ENCODE assay signal across 11 mouse cellular contexts in genomic region chr3:51310098-51310497, GRCm38 (mm10). TPM values are rescaled to one million over a fixed set of nuclear protein-coding genes. Genes with fewer than 3 reads are reported as not detected.
A peak's percentile ranks its signal among the peaks of the same experiment; 100 is the strongest.
DNase-seq lines count a peak whose midpoint lies in the region; ATAC-seq and TF ChIP-seq lines count a peak whose summit lies in the region.
"Had no signal": no experiment of that assay in that cellular context is flagged by ENCODE, and none has a peak within 500 bp of the region (broad histone marks: within the 10 kb centered on the region; RNA-seq: fewer than 3 reads in every experiment).

No protein-coding gene starts in this region.

- ATAC-seq in kidney, embryonic 15.5 days (replicated peaks; ENCODE audit: low FRiP score), result peak; percentile 29; the same call in 1 of the 2 replicates
- no peak for ATAC-seq in stomach, embryonic 14.5 days (ENCODE audit: insufficient number of reproducible peaks, insufficient read depth, low FRiP score, low read depth)
- ATAC-seq in stomach, postnatal 0 days (ENCODE audit: low FRiP score, low TSS enrichment), result no peak
- ATAC-seq in megakaryocyte, adult 5-6 weeks (ENCODE audit: poor library complexity, severe bottlenecking), result no peak
- ATAC-seq: activated CD4-positive, CD25-positive, alpha-beta regulatory T cell, adult 4 months had no signal

- peak overlapping the region; percentile 24; the same call in 1 of the 2 replicates for H3K27ac ChIP-seq in kidney, embryonic 15.5 days
- peak overlapping the region; percentile 48; the same call in 1 of the 2 replicates for H3K27ac ChIP-seq in stomach, embryonic 14.5 days (ENCODE audit: low read length)
- no peak overlapping the region for H3K27ac ChIP-seq in stomach, postnatal 0 days (replicated peaks)

- peaks cover 7% of the 10 kb centered on the region for H3K36me3 ChIP-seq in kidney, embryonic 15.5 days
- H3K36me3 ChIP-seq in stomach, embryonic 14.5 days (ENCODE audit: control insufficient read depth, insufficient read depth, low read length), result no peaks in the 10 kb centered on the region
- 0 out of 2 replicates have a peak, but pooled peaks cover 11% of the 10 kb centered on the region for H3K36me3 ChIP-seq in stomach, postnatal 0 days (ENCODE audit: control insufficient read depth, insufficient read depth, low read length)

- no peak for TF ChIP-seq CTCF in stomach, postnatal 0 days (IDR thresholded peaks at IDR 0.05; ENCODE audit: low read depth)

- H3K27me3 ChIP-seq in kidney, embryonic 15.5 days, result no peaks in the 10 kb centered on the region
- H3K27me3 ChIP-seq in stomach, embryonic 14.5 days (ENCODE audit: control insufficient read depth, insufficient read depth, low read length), result no peaks in the 10 kb centered on the region
- no peaks in the 10 kb centered on the region for H3K27me3 ChIP-seq in stomach, postnatal 0 days (ENCODE audit: control insufficient read depth, insufficient read depth, low read length)

- no peak overlapping the region for H3K4me3 ChIP-seq in kidney, embryonic 15.5 days (replicated peaks)
- H3K4me3 ChIP-seq in stomach, embryonic 14.5 days (ENCODE audit: low read depth, low read length), result no peak overlapping the region
- H3K4me3 ChIP-seq in stomach, postnatal 0 days (ENCODE audit: low read depth, low read length), result no peak overlapping the region
- H3K4me3 ChIP-seq: myocyte had no signal

- TF ChIP-seq EP300 in stomach, postnatal 0 days (optimal IDR thresholded peaks at IDR 0.05), result no peak

- 35% methylated on average over 7 of the region's 7 CpGs for WGBS in kidney, embryonic 15.5 days
- 55% methylated on average over 7 of the region's 7 CpGs for WGBS in stomach, embryonic 14.5 days
- 66% methylated on average over 7 of the region's 7 CpGs for WGBS in stomach, postnatal 0 days

- H3K4me1 ChIP-seq in kidney, embryonic 15.5 days, result peaks cover 6% of the 10 kb centered on the region; the same call in 1 of the 2 replicates
- H3K4me1 ChIP-seq in stomach, embryonic 14.5 days (ENCODE audit: control insufficient read depth, insufficient read depth, low read length), result no peaks in the 10 kb centered on the region
- no peaks in the 10 kb centered on the region for H3K4me1 ChIP-seq in stomach, postnatal 0 days (replicated peaks; ENCODE audit: control insufficient read depth, insufficient read depth)

- no peaks in the 10 kb centered on the region for H3K9me3 ChIP-seq in kidney, embryonic 15.5 days (replicated peaks)
- no peaks in the 10 kb centered on the region for H3K9me3 ChIP-seq in stomach, embryonic 14.5 days (ENCODE audit: control insufficient read depth, low read depth, low read length)
- no peaks in the 10 kb centered on the region for H3K9me3 ChIP-seq in stomach, postnatal 0 days (ENCODE audit: control insufficient read depth, low read length)

- no peak overlapping the region for H3K4me2 ChIP-seq in kidney, embryonic 15.5 days
- no peak overlapping the region for H3K4me2 ChIP-seq in stomach, embryonic 14.5 days (replicated peaks; ENCODE audit: low read depth, low read length)
- H3K4me2 ChIP-seq in stomach, postnatal 0 days (replicated peaks; ENCODE audit: low read depth), result no peak overlapping the region

- peak; percentile 34 for DNase-seq in adrenal gland, postnatal 14 days
- no peak for DNase-seq in adrenal gland, adult 18-20 months (ENCODE audit: low spot score in 2 of 2)
- DNase-seq in kidney, adult 9 months, result no peak
- DNase-seq in stomach, postnatal 0 days (ENCODE audit: low spot score), result no peak
- no peak for DNase-seq in thymus, adult 18-20 months
- DNase-seq: B cell, adult 2 months had no signal

- no peak overlapping the region for H3K9ac ChIP-seq in kidney, embryonic 15.5 days
- H3K9ac ChIP-seq in stomach, embryonic 14.5 days (replicated peaks; ENCODE audit: low read depth, low read length), result no peak overlapping the region
- no peak overlapping the region for H3K9ac ChIP-seq in stomach, postnatal 0 days (ENCODE audit: low read length)

RNA-seq across cellular contexts. Expression of gene Elf2, which starts 30.4 kb away (rescaled TPM):
- 87.8 and 88.4 TPM in 2 replicates for total RNA-seq in adrenal gland, postnatal 14 days (2021)
- 10 to 100 TPM; 61.9 to 78.4 TPM for total RNA-seq in adrenal gland, adult 18-20 months (2021)
- polyA plus RNA-seq in kidney, embryonic 15.5 days (2015; fragmentation: Nextera tagmentation; extraction: Ambion mirVana), result 58.2 and 73.7 TPM in 2 replicates
- 61.1 and 72.6 TPM in 2 replicates for polyA plus RNA-seq in stomach, embryonic 14.5 days (2014; fragmentation: Nextera tagmentation; extraction: Ambion mirVana)
- polyA plus RNA-seq in stomach, postnatal 0 days (2015; fragmentation: Nextera tagmentation; extraction: Ambion mirVana), result 32.4 and 36.3 TPM in 2 replicates
- 37.0 and 39.6 TPM in 2 replicates for total RNA-seq in megakaryocyte, adult 5-6 weeks (2015)
- 98.4 and 102 TPM in 2 replicates for total RNA-seq in megakaryocyte, adult 5-6 weeks (2017)
